Mouse (Mus musculus) heart, postnatal 25 days (tissue): ENCODE measurements around the gene Exosc3. TPM values are rescaled to one million over a fixed set of nuclear protein-coding genes. Genes with fewer than 3 reads are reported as not detected.
A peak's percentile ranks its signal among the peaks of the same experiment; 100 is the strongest.
"Not testable (repeated sequence)": the region's sequence is repeated elsewhere in the genome, so short reads cannot be mapped to it uniquely, and the experiment has no call there.

ENCODE experiments used
- DNase-seq: peaks from one replicate; pipeline ENCODE4 v3.0.0; 2022; ENCODE audit warnings: low spot score
- intact Hi-C: fragments of 180-260 bp; cut with DNase I; formaldehyde crosslinking; loops from one replicate; pipeline ENCODE4 v1.15.1; 2025
- total RNA-seq, 2 experiments: library from RNA; stranded (reverse); gene quantifications; 2 replicates each; pipeline ENCODE4 v1.2.3; 2021

The Exosc3 gene
- total RNA-seq, result 10 to 100 TPM; 12.6 to 14.2 TPM

- peak; percentile 27 for DNase-seq
- intact Hi-C loops, result loop anchor here (5.0 kb wide), 1 partner anchor 65 kb away; the partner anchor contains the start of gene Slc25a51
Observed at GRCm38 (mm10) chr4:45342286-45343155, at the start of gene Exosc3. Gene Exosc3 (minus strand): TSS chr4:45342732.

GRCm38 (mm10) chr4:45392099-45392498 is 49.6 kb upstream of the Exosc3 start:
- intact Hi-C loops, result no loop called here
- no peak for DNase-seq

GRCm38 (mm10) chr4:45387296-45387695 is 44.8 kb upstream of the Exosc3 start:
- intact Hi-C loops, DNase-seq: not testable (repeated sequence)

GRCm38 (mm10) chr4:45382133-45382532 is 39.6 kb upstream of the Exosc3 start:
- intact Hi-C loops, DNase-seq: not testable (repeated sequence)

GRCm38 (mm10) chr4:45380903-45381580 is 38.5 kb upstream of the Exosc3 start:
- intact Hi-C loops, result not testable (repeated sequence)

GRCm38 (mm10) chr4:45376573-45376972 is 34.0 kb upstream of the Exosc3 start:
- DNase-seq, result no peak
- intact Hi-C loops, result no loop called here

More at GRCm38 (mm10) chr4:45380903-45381580, 38.5 kb upstream of the Exosc3 start:
- not testable (repeated sequence) for DNase-seq

GRCm38 (mm10) chr4:45374879-45375278 is 32.3 kb upstream of the Exosc3 start:
- DNase-seq, result no peak
- intact Hi-C loops, result no loop called here

- intact Hi-C loops, result no loop called here
- no peak for DNase-seq
Observed at GRCm38 (mm10) chr4:45371261-45371660, 28.7 kb upstream of the Exosc3 start.

GRCm38 (mm10) chr4:45356653-45357052 is 14.1 kb upstream of the Exosc3 start:
- no peak for DNase-seq
- intact Hi-C loops, result no loop called here

GRCm38 (mm10) chr4:45341669-45342249 is 773 bp downstream of the Exosc3 start, which contains the start of gene Dcaf10:
Gene Dcaf10 (plus strand): TSS chr4:45342101.
- peak; percentile 88 for DNase-seq
- intact Hi-C loops, result loop anchor here (1.0 to 5.0 kb wide), 2 partner anchors 21 to 66 kb away; partner anchors contain the start of gene Slc25a51

- no peak for DNase-seq
- intact Hi-C loops, result loop anchor here (1.0 to 5.0 kb wide), 2 partner anchors 21 to 66 kb away; partner anchors contain the start of gene Slc25a51
Observed at GRCm38 (mm10) chr4:45341226-45341625, 1.3 kb downstream of the Exosc3 start.

- DNase-seq, result no peak
- intact Hi-C loops, result no loop called here
Observed at GRCm38 (mm10) chr4:45332466-45332865, 10.1 kb downstream of the Exosc3 start.

- intact Hi-C loops, result no loop called here
- no peak for DNase-seq
Observed at GRCm38 (mm10) chr4:45331139-45331538, 11.4 kb downstream of the Exosc3 start.

GRCm38 (mm10) chr4:45320159-45320816 is 22.2 kb downstream of the Exosc3 start:
- peak; percentile 69 for DNase-seq
- intact Hi-C loops, result loop anchor here (1.0 kb wide), 1 partner anchor 21 kb away; no protein-coding TSS in a partner anchor

- DNase-seq, result no peak
- intact Hi-C loops, result no loop called here
Observed at GRCm38 (mm10) chr4:45311056-45311455, 31.5 kb downstream of the Exosc3 start.

GRCm38 (mm10) chr4:45308606-45309005 is 33.9 kb downstream of the Exosc3 start:
- DNase-seq, result no peak
- intact Hi-C loops, result no loop called here

- DNase-seq, result no peak
- intact Hi-C loops, result no loop called here
Observed at GRCm38 (mm10) chr4:45308046-45308445, 34.5 kb downstream of the Exosc3 start.

- no peak for DNase-seq
- intact Hi-C loops, result no loop called here
Observed at GRCm38 (mm10) chr4:45305536-45305935, 37.0 kb downstream of the Exosc3 start.

GRCm38 (mm10) chr4:45296662-45297564 is 45.6 kb downstream of the Exosc3 start, which contains the start of gene Trmt10b:
Gene Trmt10b (plus strand): TSS chr4:45297127.
- no peak for DNase-seq
- intact Hi-C loops, result no loop called here
